In the genomic region with DNA sequence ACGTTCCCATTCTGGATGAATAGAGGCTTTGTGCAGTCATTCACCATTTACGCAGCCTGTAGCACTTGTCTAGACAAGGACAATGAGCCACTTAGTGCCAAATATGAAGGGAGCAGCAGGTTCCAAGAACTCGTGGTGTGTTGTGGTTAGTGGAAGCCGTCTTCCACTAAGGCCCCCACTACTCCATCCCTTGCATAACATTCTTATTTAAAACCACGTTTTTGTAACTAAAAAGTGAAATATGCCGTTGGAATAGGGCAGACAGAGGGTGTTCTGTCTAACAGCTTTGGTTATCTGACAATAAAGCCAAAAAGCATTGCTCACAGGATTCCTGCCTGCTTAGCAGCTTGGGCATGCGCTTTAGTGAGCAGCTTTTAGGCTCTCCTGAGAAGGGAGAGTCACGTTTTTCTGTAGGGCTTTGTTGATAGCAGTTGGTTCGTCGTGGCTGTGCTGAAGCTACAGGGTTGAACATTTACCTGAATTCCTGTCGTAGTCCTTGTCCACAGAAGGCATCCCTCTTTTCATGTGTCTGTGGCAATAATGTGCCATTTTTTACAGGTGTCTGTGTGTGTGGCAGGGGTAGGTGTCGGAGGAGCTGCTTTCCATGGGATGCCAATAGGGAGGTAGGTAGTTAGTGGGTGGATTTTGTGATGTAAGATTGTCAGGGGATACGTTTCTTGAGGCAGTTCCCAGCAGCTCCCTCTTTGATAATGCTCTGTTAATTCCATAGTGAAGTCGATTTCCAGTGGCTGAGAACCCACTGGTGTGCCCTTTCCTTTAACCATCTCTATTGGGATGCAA, we compare ENCODE assay signal across 8 mouse cellular contexts.
A peak's percentile ranks its signal among the peaks of the same experiment; 100 is the strongest.
DNase-seq lines count a peak whose midpoint lies in the region; ATAC-seq lines count a peak whose summit lies in the region.

No protein-coding gene starts in this region.

- H3K4me2 ChIP-seq in hindbrain, embryonic 14.5 days (replicated peaks) = peak overlapping the region; percentile 31
- no peak overlapping the region for H3K4me2 ChIP-seq in heart, embryonic 11.5 days

- DNase-seq in 3T3-L1 (ENCODE audit: low read depth, low spot score) = peak; percentile 54
- DNase-seq in embryo, embryonic 9.5 days (ENCODE audit: extremely low spot score) = peak; percentile 26
- peak; percentile 57 for DNase-seq in hindbrain, embryonic 14.5 days (ENCODE audit: low spot score)
- DNase-seq in midbrain, embryonic 10.5 days (ENCODE audit: low spot score) = peak; percentile 18
- DNase-seq in adrenal gland, postnatal 14 days = no peak
- no peak for DNase-seq in gastrocnemius, postnatal 10 days
- DNase-seq in heart, postnatal 4 days = no peak

- H3K4me1 ChIP-seq in hindbrain, embryonic 14.5 days (replicated peaks; ENCODE audit: control insufficient read depth, insufficient read depth, low read length) = no peaks in the 10 kb centered on the region
- peaks cover 23% of the 10 kb centered on the region for H3K4me1 ChIP-seq in midbrain, embryonic 10.5 days
- no peaks in the 10 kb centered on the region for H3K4me1 ChIP-seq in heart, embryonic 11.5 days (ENCODE audit: control insufficient read depth, insufficient read depth, low read length)

- peak; percentile 89 for ATAC-seq in hindbrain, embryonic 14.5 days (ENCODE audit: low FRiP score)
- no peak for ATAC-seq in heart, embryonic 11.5 days (replicated peaks; ENCODE audit: insufficient number of reproducible peaks, low FRiP score, low TSS enrichment)

- H3K27me3 ChIP-seq in hindbrain, embryonic 14.5 days (ENCODE audit: control insufficient read depth, insufficient read depth, low read length) = no peaks in the 10 kb centered on the region
- no peaks in the 10 kb centered on the region for H3K27me3 ChIP-seq in midbrain, embryonic 10.5 days (ENCODE audit: low read depth, poor library complexity, severe bottlenecking)
- no peaks in the 10 kb centered on the region for H3K27me3 ChIP-seq in heart, embryonic 11.5 days (ENCODE audit: control insufficient read depth, insufficient read depth, low read length)

- peak overlapping the region; percentile 55; the same call in 1 of the 2 replicates for H3K27ac ChIP-seq in hindbrain, embryonic 14.5 days
- peak overlapping the region; percentile 68 for H3K27ac ChIP-seq in midbrain, embryonic 10.5 days (replicated peaks)
- H3K27ac ChIP-seq in heart, embryonic 11.5 days (ENCODE audit: low read depth, low read length) = no peak overlapping the region

- H3K9me3 ChIP-seq in hindbrain, embryonic 14.5 days (ENCODE audit: control insufficient read depth, low read length) = no peaks in the 10 kb centered on the region
- H3K9me3 ChIP-seq in midbrain, embryonic 10.5 days (replicated peaks) = no peaks in the 10 kb centered on the region
- no peaks in the 10 kb centered on the region for H3K9me3 ChIP-seq in heart, embryonic 11.5 days (replicated peaks; ENCODE audit: control insufficient read depth, low read length)

- no peak overlapping the region for H3K4me3 ChIP-seq in hindbrain, embryonic 14.5 days (replicated peaks; ENCODE audit: low read length)
- H3K4me3 ChIP-seq in midbrain, embryonic 10.5 days = no peak overlapping the region
- H3K4me3 ChIP-seq in heart, embryonic 11.5 days (ENCODE audit: low read depth, low read length) = no peak overlapping the region

- peak overlapping the region; percentile 25; the same call in 1 of the 2 replicates for H3K9ac ChIP-seq in hindbrain, embryonic 14.5 days
- H3K9ac ChIP-seq in heart, embryonic 11.5 days (ENCODE audit: low read depth, low read length) = no peak overlapping the region

- H3K36me3 ChIP-seq in hindbrain, embryonic 14.5 days (replicated peaks; ENCODE audit: control insufficient read depth, insufficient read depth) = no peaks in the 10 kb centered on the region
- H3K36me3 ChIP-seq in midbrain, embryonic 10.5 days = no peaks in the 10 kb centered on the region
- no peaks in the 10 kb centered on the region for H3K36me3 ChIP-seq in heart, embryonic 11.5 days (ENCODE audit: control insufficient read depth, insufficient read depth, low read length)

- WGBS in hindbrain, embryonic 14.5 days = 29% methylated on average over 14 of the region's 14 CpGs
- WGBS in midbrain, embryonic 10.5 days = 59% methylated on average over 14 of the region's 14 CpGs
- 69% methylated on average over 14 of the region's 14 CpGs for WGBS in heart, embryonic 11.5 days (ENCODE audit: insufficient replicate concordance)

Comparison
In these comparisons a context has a peak if more than half of its experiments do, and no peak if none do; other contexts are left out.
1. DNase-seq: peak in 3T3-L1 (single experiment), embryo, embryonic 9.5 days (single experiment), hindbrain, embryonic 14.5 days (single experiment) and midbrain, embryonic 10.5 days (single experiment); none in adrenal gland, postnatal 14 days (single experiment), gastrocnemius, postnatal 10 days (single experiment) and heart, postnatal 4 days (single experiment).